Mouse (Mus musculus): ENCODE data around the gene Tpx2. TPM values are rescaled to one million over a fixed set of nuclear protein-coding genes. Genes with fewer than 3 reads are reported as not detected.

Gene Tpx2
- polyA plus RNA-seq, 1 experiment from 2014 or later: 21.9 TPM

DNA sequence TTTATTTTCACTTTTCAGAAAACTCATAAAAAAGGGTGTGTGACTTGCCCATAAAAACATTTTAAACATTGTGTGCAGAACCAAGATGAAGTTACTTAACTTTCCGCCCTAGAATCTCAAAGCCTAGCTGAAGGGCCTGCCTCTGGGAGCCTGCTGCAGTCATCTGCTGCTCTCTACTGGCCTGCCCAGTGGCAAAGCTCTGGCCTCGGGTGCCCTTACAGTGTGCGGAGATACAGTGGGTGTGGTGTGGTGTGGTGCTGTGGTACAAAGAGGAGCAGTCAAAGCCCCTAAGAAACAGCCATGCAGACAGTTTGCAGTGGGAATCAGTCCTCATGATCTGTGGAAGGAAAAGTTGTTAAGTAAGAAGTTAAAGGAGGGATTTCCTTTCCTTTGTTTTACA, 39.5 kb downstream of the Tpx2 start:
- Histone ChIP-seq H3K9me3 (no peaks in the 10 kb centered on the region), H3K9ac (no peak overlapping the region), H3K27ac (no peak overlapping the region), H3K4me3 (no peak overlapping the region), H3K4me2 (no peak overlapping the region), H3K36me3 (peaks cover 46% of the 10 kb centered on the region), H3K4me1 (replicated peaks) (no peaks in the 10 kb centered on the region), H3K27me3 (no peaks in the 10 kb centered on the region)
- 94% methylated on average over 3 of the region's 3 CpGs for WGBS
- ATAC-seq (ENCODE audit: low FRiP score): no peak

- peaks cover 53% of the 10 kb centered on the region for H3K36me3 ChIP-seq
- no peak for ATAC-seq (ENCODE audit: low FRiP score)
- no peaks in the 10 kb centered on the region for H3K27me3 ChIP-seq
- H3K9me3 ChIP-seq: no peaks in the 10 kb centered on the region
- no peak overlapping the region for H3K27ac ChIP-seq
- H3K4me2 ChIP-seq: no peak overlapping the region
- H3K4me1 ChIP-seq (replicated peaks): no peaks in the 10 kb centered on the region
- no peak overlapping the region for H3K4me3 ChIP-seq
- WGBS: 91% methylated on average over 5 of the region's 5 CpGs
- H3K9ac ChIP-seq: no peak overlapping the region
These were observed 41.0 kb downstream of the Tpx2 start for GRCm38 (mm10) chr2:152888774-152889173.

GRCm38 (mm10) chr2:152895834-152896233, 48.1 kb downstream of the Tpx2 start:
- Histone ChIP-seq H3K4me1 (replicated peaks) (no peaks in the 10 kb centered on the region), H3K4me3 (no peak overlapping the region), H3K9me3 (no peaks in the 10 kb centered on the region), H3K9ac (no peak overlapping the region), H3K27ac (no peak overlapping the region), H3K4me2 (no peak overlapping the region), H3K36me3 (peaks cover 24% of the 10 kb centered on the region), H3K27me3 (no peaks in the 10 kb centered on the region)
- no peak for ATAC-seq (ENCODE audit: low FRiP score)
- 93% methylated on average over 9 of the region's 9 CpGs for WGBS

GRCm38 (mm10) chr2:152896926-152897325, 49.2 kb downstream of the Tpx2 start:
- no peak overlapping the region for H3K9ac ChIP-seq
- H3K36me3 ChIP-seq: peaks cover 16% of the 10 kb centered on the region
- no peaks in the 10 kb centered on the region for H3K27me3 ChIP-seq
- no peak overlapping the region for H3K4me3 ChIP-seq
- no peaks in the 10 kb centered on the region for H3K9me3 ChIP-seq
- H3K4me1 ChIP-seq (replicated peaks): no peaks in the 10 kb centered on the region
- H3K27ac ChIP-seq: no peak overlapping the region
- 91% methylated on average over 3 of the region's 3 CpGs for WGBS
- no peak for ATAC-seq (ENCODE audit: low FRiP score)
- H3K4me2 ChIP-seq: no peak overlapping the region

- H3K4me2 ChIP-seq: no peak overlapping the region
- H3K27me3 ChIP-seq: no peaks in the 10 kb centered on the region
- no peak overlapping the region for H3K27ac ChIP-seq
- no peaks in the 10 kb centered on the region for H3K9me3 ChIP-seq
- WGBS: 78% methylated on average over 6 of the region's 6 CpGs
- no peak for ATAC-seq (ENCODE audit: low FRiP score)
- no peak overlapping the region for H3K4me3 ChIP-seq
- H3K9ac ChIP-seq: no peak overlapping the region
- H3K36me3 ChIP-seq: peaks cover 3% of the 10 kb centered on the region; the same call in 1 of the 2 replicates
- no peaks in the 10 kb centered on the region; the same call in 1 of the 2 replicates for H3K4me1 ChIP-seq (replicated peaks)
These were observed 51.2 kb downstream of the Tpx2 start for GRCm38 (mm10) chr2:152899011-152899410.

GRCm38 (mm10) chr2:152901296-152901695, 53.5 kb downstream of the Tpx2 start:
- no peak overlapping the region for H3K4me2 ChIP-seq
- no peak for ATAC-seq (ENCODE audit: low FRiP score)
- H3K4me1 ChIP-seq (replicated peaks): peaks cover under 1% of the 10 kb centered on the region; the same call in 1 of the 2 replicates
- no peak overlapping the region for H3K4me3 ChIP-seq
- 93% methylated on average over 15 of the region's 15 CpGs for WGBS
- H3K9me3 ChIP-seq: no peaks in the 10 kb centered on the region
- no peak overlapping the region for H3K27ac ChIP-seq
- H3K36me3 ChIP-seq: no peaks in the 10 kb centered on the region
- H3K27me3 ChIP-seq: no peaks in the 10 kb centered on the region
- H3K9ac ChIP-seq: no peak overlapping the region

- Histone ChIP-seq H3K9me3 (no peaks in the 10 kb centered on the region), H3K27ac (no peak overlapping the region), H3K36me3 (no peaks in the 10 kb centered on the region), H3K27me3 (no peaks in the 10 kb centered on the region), H3K9ac (no peak overlapping the region), H3K4me3 (no peak overlapping the region), H3K4me2 (no peak overlapping the region), H3K4me1 (replicated peaks) (peaks cover 14% of the 10 kb centered on the region)
- WGBS: 35% methylated on average over 3 of the region's 3 CpGs
- ATAC-seq (ENCODE audit: low FRiP score): no peak
These were observed 54.9 kb downstream of the Tpx2 start for GRCm38 (mm10) chr2:152902658-152903057.

- Histone ChIP-seq H3K4me3 (no peak overlapping the region), H3K9ac (no peak overlapping the region), H3K36me3 (no peaks in the 10 kb centered on the region), H3K27ac (no peak overlapping the region), H3K27me3 (no peaks in the 10 kb centered on the region), H3K4me1 (replicated peaks) (peaks cover 14% of the 10 kb centered on the region), H3K4me2 (no peak overlapping the region), H3K9me3 (no peaks in the 10 kb centered on the region)
- ATAC-seq (ENCODE audit: low FRiP score): no peak
- 69% methylated on average over 4 of the region's 4 CpGs for WGBS
These were observed 55.8 kb downstream of the Tpx2 start for GRCm38 (mm10) chr2:152903586-152903985.

- Histone ChIP-seq H3K4me1 (replicated peaks) (peaks cover 14% of the 10 kb centered on the region), H3K27me3 (no peaks in the 10 kb centered on the region), H3K9me3 (no peaks in the 10 kb centered on the region), H3K36me3 (no peaks in the 10 kb centered on the region), H3K4me2 (no peak overlapping the region), H3K27ac (no peak overlapping the region), H3K9ac (no peak overlapping the region), H3K4me3 (no peak overlapping the region)
- ATAC-seq (ENCODE audit: low FRiP score): no peak
- 83% methylated on average over 5 of the region's 5 CpGs for WGBS
These were observed 56.4 kb downstream of the Tpx2 start for GRCm38 (mm10) chr2:152904127-152904643.

DNA sequence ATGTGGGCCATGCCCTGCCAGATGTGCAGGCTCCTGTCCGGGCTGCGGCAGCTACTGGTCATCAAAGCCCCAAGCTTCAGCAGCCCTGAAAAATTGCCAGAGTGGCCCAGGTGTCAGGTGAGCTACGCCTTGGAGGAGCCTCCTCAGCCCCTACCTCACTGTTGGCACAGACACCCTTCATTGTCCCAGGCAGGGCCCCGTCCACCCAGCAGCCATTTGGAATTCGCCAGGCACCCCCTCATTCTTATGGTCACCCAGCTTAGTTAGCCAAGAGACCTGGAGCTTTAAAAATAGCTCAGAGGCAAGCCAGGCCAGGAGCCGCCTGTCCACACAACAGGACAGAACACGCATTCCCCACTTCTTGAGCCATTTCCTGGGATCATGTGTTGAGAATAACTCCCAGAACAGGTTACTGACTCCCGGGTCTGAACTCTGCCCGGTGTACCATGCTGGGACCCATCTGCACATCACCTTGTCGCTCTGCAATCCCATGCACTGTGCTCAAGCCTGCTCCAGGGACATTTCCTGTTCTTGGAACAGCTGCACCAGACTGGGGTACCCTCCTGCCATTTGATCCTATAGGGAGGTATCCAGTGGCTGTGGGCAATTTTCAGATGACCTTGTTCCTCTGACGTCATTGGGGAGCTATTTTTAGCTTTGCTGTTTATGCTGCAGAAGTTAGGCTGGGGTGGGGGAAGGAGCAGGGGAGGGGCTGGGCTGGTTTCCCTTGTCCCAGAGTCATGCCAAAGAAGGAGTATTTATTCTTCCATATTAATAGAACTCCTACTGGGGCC, 57.5 kb downstream of the Tpx2 start:
- peaks cover 3% of the 10 kb centered on the region for H3K27me3 ChIP-seq
- WGBS: 74% methylated on average over 11 of the region's 11 CpGs
- H3K36me3 ChIP-seq: no peaks in the 10 kb centered on the region
- H3K9me3 ChIP-seq: no peaks in the 10 kb centered on the region
- no peak overlapping the region for H3K4me3 ChIP-seq
- no peak for ATAC-seq (ENCODE audit: low FRiP score)
- H3K4me2 ChIP-seq: no peak overlapping the region
- no peak overlapping the region for H3K9ac ChIP-seq
- H3K27ac ChIP-seq: no peak overlapping the region
- H3K4me1 ChIP-seq (replicated peaks): peaks cover 14% of the 10 kb centered on the region

GRCm38 (mm10) chr2:152906274-152907037, 58.7 kb downstream of the Tpx2 start:
- ATAC-seq (ENCODE audit: low FRiP score): no peak
- H3K4me2 ChIP-seq: no peak overlapping the region
- H3K36me3 ChIP-seq: no peaks in the 10 kb centered on the region
- no peaks in the 10 kb centered on the region for H3K9me3 ChIP-seq
- H3K27me3 ChIP-seq: peaks cover 16% of the 10 kb centered on the region
- H3K27ac ChIP-seq: no peak overlapping the region
- 61% methylated on average over 9 of the region's 9 CpGs for WGBS
- no peak overlapping the region for H3K4me3 ChIP-seq
- H3K4me1 ChIP-seq (replicated peaks): peaks cover 20% of the 10 kb centered on the region
- H3K9ac ChIP-seq: peak overlapping the region; percentile 39; the same call in 1 of the 2 replicates

- 46% methylated on average over 14 of the region's 14 CpGs for WGBS
- no peak overlapping the region for H3K4me2 ChIP-seq
- no peak overlapping the region for H3K4me3 ChIP-seq
- no peak overlapping the region for H3K27ac ChIP-seq
- H3K36me3 ChIP-seq: no peaks in the 10 kb centered on the region
- no peak overlapping the region for H3K9ac ChIP-seq
- peaks cover 20% of the 10 kb centered on the region for H3K4me1 ChIP-seq (replicated peaks)
- no peaks in the 10 kb centered on the region for H3K9me3 ChIP-seq
- H3K27me3 ChIP-seq: peaks cover 24% of the 10 kb centered on the region
- ATAC-seq (ENCODE audit: low FRiP score): no peak
These were observed 59.6 kb downstream of the Tpx2 start for GRCm38 (mm10) chr2:152907114-152907943.

All from hindbrain, embryonic 13.5 days (tissue).